Mouse (Mus musculus) neural tube, embryonic 12.5 days (tissue): ENCODE results near the gene Akirin2. TPM values are rescaled to one million over a fixed set of nuclear protein-coding genes. Genes with fewer than 3 reads are reported as not detected.
A peak's percentile ranks its signal among the peaks of the same experiment; 100 is the strongest.

Experiments used
- ATAC-seq: fragments of 200-750 bp; cut with Nextera tagmentation; 2 replicates; pipeline ENCODE4 v1.8.0; 2017; ENCODE audit warnings: low read depth, mild to moderate bottlenecking, moderate TSS enrichment, moderate library complexity; ENCODE audit not compliant: low FRiP score
- H3K27ac ChIP-seq: fragments of 300-500 bp; sonication (generic); 2 replicates; pipeline ENCODE4 v1.5.1; 2016
- H3K27me3 ChIP-seq: fragments of 300-500 bp; sonication (generic); replicated peaks from 2 replicates; pipeline ENCODE4 v1.6.1; 2016; ENCODE audit warnings: mild to moderate bottlenecking
- H3K36me3 ChIP-seq: fragments of 300-500 bp; sonication (generic); 2 replicates; pipeline ENCODE4 v1.6.1; 2016; ENCODE audit warnings: mild to moderate bottlenecking
- H3K4me1 ChIP-seq: fragments of 300-500 bp; sonication (generic); 2 replicates; pipeline ENCODE4 v1.6.1; 2016
- H3K4me2 ChIP-seq: fragments of 300-500 bp; sonication (generic); replicated peaks from 2 replicates; pipeline ENCODE4 v1.6.1; 2016; ENCODE audit warnings: mild to moderate bottlenecking
- H3K4me3 ChIP-seq: fragments of 300-500 bp; sonication (generic); 2 replicates; pipeline ENCODE4 v1.5.1; 2016
- H3K9ac ChIP-seq: fragments of 300-500 bp; sonication (generic); 2 replicates; pipeline ENCODE4 v1.6.1; 2016; ENCODE audit warnings: mild to moderate bottlenecking
- H3K9me3 ChIP-seq: fragments of 300-500 bp; sonication (generic); 2 replicates; pipeline ENCODE4 v1.6.1; 2016; ENCODE audit warnings: mild to moderate bottlenecking
- WGBS: fragments of 180-500 bp; shearing (Covaris S2); methylation state at CpG from one replicate; pipeline ENCODE4 v1.1.7; 2016; 5-methylcytosine and 5-hydroxymethylcytosine counted together
- polyA plus RNA-seq: library from polyadenylated mRNA; unstranded; fragments of >200 nt; fragmentation: Nextera tagmentation; extraction: Ambion mirVana; gene quantifications from 2 replicates; pipeline ENCODE4 v1.2.1, GENCODE M21; 2016

Gene Akirin2
- polyA plus RNA-seq = 150 and 151 TPM in 2 replicates

- H3K4me2 ChIP-seq = peak within 1 kb of the TSS; percentile 75
Measured at GRCm38 (mm10) chr4:34550748-34551097, at the start of gene Akirin2. Gene Akirin2, plus strand, starts transcription at chr4:34550937.

GRCm38 (mm10) chr4:34510305-34510704 lies 40.4 kb upstream of the Akirin2 start:
- no peak for ATAC-seq
- H3K4me1 ChIP-seq = no peaks in the 10 kb centered on the region
- 89% methylated on average over 3 of the region's 3 CpGs for WGBS

More at GRCm38 (mm10) chr4:34550748-34551097, at the start of gene Akirin2:
- H3K36me3 ChIP-seq = 0 out of 2 replicates have a peak, but pooled peaks cover 4% of the 10 kb centered on the region
- peak within 1 kb of the TSS; percentile 93 for H3K27ac ChIP-seq
- H3K9ac ChIP-seq = peak within 1 kb of the TSS; percentile 99
- under 1% methylated on average over 53 of the region's 53 CpGs for WGBS
- peak within 1 kb of the TSS; percentile 99 for H3K4me3 ChIP-seq
- H3K27me3 ChIP-seq = no peaks in the 10 kb centered on the region
- no peaks in the 10 kb centered on the region for H3K9me3 ChIP-seq
- peaks cover 16% of the 10 kb centered on the region for H3K4me1 ChIP-seq
- peak; percentile 69 for ATAC-seq

GRCm38 (mm10) chr4:34522846-34523245 lies 27.9 kb upstream of the Akirin2 start:
- 84% methylated on average over 3 of the region's 3 CpGs for WGBS
- Histone ChIP-seq H3K4me1 (no peaks in the 10 kb centered on the region), H3K4me2 (no peak overlapping the region), H3K27me3 (no peaks in the 10 kb centered on the region), H3K9ac (no peak overlapping the region), H3K27ac (no peak overlapping the region), H3K36me3 (no peaks in the 10 kb centered on the region), H3K9me3 (no peaks in the 10 kb centered on the region), H3K4me3 (no peak overlapping the region)
- ATAC-seq = no peak

More at GRCm38 (mm10) chr4:34510305-34510704, 40.4 kb upstream of the Akirin2 start:
- Histone ChIP-seq H3K4me2 (no peak overlapping the region), H3K36me3 (no peaks in the 10 kb centered on the region), H3K4me3 (no peak overlapping the region), H3K27me3 (no peaks in the 10 kb centered on the region), H3K9me3 (no peaks in the 10 kb centered on the region), H3K9ac (no peak overlapping the region), H3K27ac (no peak overlapping the region)

- H3K36me3 ChIP-seq = no peaks in the 10 kb centered on the region
- WGBS = 89% methylated on average over 4 of the region's 4 CpGs
- no peak for ATAC-seq
- H3K27me3 ChIP-seq = no peaks in the 10 kb centered on the region
- no peaks in the 10 kb centered on the region for H3K9me3 ChIP-seq
- no peaks in the 10 kb centered on the region for H3K4me1 ChIP-seq
- no peak overlapping the region for H3K27ac ChIP-seq
- H3K4me2 ChIP-seq = no peak overlapping the region
- H3K9ac ChIP-seq = no peak overlapping the region
- no peak overlapping the region for H3K4me3 ChIP-seq
Measured at GRCm38 (mm10) chr4:34523586-34523985, 27.2 kb upstream of the Akirin2 start.

GRCm38 (mm10) chr4:34526771-34527170 lies 24.0 kb upstream of the Akirin2 start:
- Histone ChIP-seq H3K27ac (no peak overlapping the region), H3K36me3 (no peaks in the 10 kb centered on the region), H3K4me1 (no peaks in the 10 kb centered on the region), H3K27me3 (no peaks in the 10 kb centered on the region), H3K9me3 (no peaks in the 10 kb centered on the region), H3K9ac (no peak overlapping the region), H3K4me3 (no peak overlapping the region), H3K4me2 (no peak overlapping the region)
- ATAC-seq = no peak
- WGBS = 87% methylated on average over 3 of the region's 3 CpGs

GRCm38 (mm10) chr4:34528430-34529100 lies 22.2 kb upstream of the Akirin2 start:
- Histone ChIP-seq H3K9me3 (no peaks in the 10 kb centered on the region), H3K36me3 (no peaks in the 10 kb centered on the region), H3K27me3 (no peaks in the 10 kb centered on the region), H3K4me1 (no peaks in the 10 kb centered on the region), H3K27ac (no peak overlapping the region), H3K9ac (no peak overlapping the region), H3K4me2 (no peak overlapping the region), H3K4me3 (no peak overlapping the region)
- no peak for ATAC-seq
- WGBS = 92% methylated on average over 1 of the region's 1 CpGs

- H3K9ac ChIP-seq = no peak overlapping the region
- H3K27me3 ChIP-seq = no peaks in the 10 kb centered on the region
- no peaks in the 10 kb centered on the region for H3K4me1 ChIP-seq
- H3K36me3 ChIP-seq = no peaks in the 10 kb centered on the region
- WGBS = 62% methylated on average over 4 of the region's 4 CpGs
- ATAC-seq = no peak
- no peak overlapping the region for H3K4me2 ChIP-seq
- H3K27ac ChIP-seq = no peak overlapping the region
- no peaks in the 10 kb centered on the region for H3K9me3 ChIP-seq
- H3K4me3 ChIP-seq = no peak overlapping the region
Measured at GRCm38 (mm10) chr4:34529379-34529778, 21.4 kb upstream of the Akirin2 start.

- H3K27me3 ChIP-seq = no peaks in the 10 kb centered on the region
- 87% methylated on average over 6 of the region's 6 CpGs for WGBS
- no peaks in the 10 kb centered on the region for H3K36me3 ChIP-seq
- no peaks in the 10 kb centered on the region for H3K4me1 ChIP-seq
- H3K4me2 ChIP-seq = no peak overlapping the region
- no peaks in the 10 kb centered on the region for H3K9me3 ChIP-seq
- no peak overlapping the region for H3K4me3 ChIP-seq
- no peak for ATAC-seq
- H3K27ac ChIP-seq = no peak overlapping the region
- no peak overlapping the region for H3K9ac ChIP-seq
Measured at GRCm38 (mm10) chr4:34529941-34530340, 20.8 kb upstream of the Akirin2 start.

GRCm38 (mm10) chr4:34549981-34550747 lies 573 bp upstream of the Akirin2 start:
- Histone ChIP-seq H3K4me1 (peaks cover 11% of the 10 kb centered on the region), H3K27ac (peak overlapping the region; percentile 93), H3K27me3 (no peaks in the 10 kb centered on the region), H3K9ac (peak overlapping the region; percentile 99), H3K4me3 (peak overlapping the region; percentile 99), H3K9me3 (no peaks in the 10 kb centered on the region), H3K4me2 (peak overlapping the region; percentile 75), H3K36me3 (no peaks in the 10 kb centered on the region)
- 3% methylated on average over 38 of the region's 38 CpGs for WGBS
- peak; percentile 87 for ATAC-seq

GRCm38 (mm10) chr4:34551098-34551809 lies 517 bp downstream of the Akirin2 start:
- peak overlapping the region; percentile 99 for H3K4me3 ChIP-seq
- H3K36me3 ChIP-seq = 0 out of 2 replicates have a peak, but pooled peaks cover 4% of the 10 kb centered on the region
- H3K27ac ChIP-seq = peak overlapping the region; percentile 93
- H3K9me3 ChIP-seq = no peaks in the 10 kb centered on the region
- peak; percentile 80 for ATAC-seq
- under 1% methylated on average over 50 of the region's 50 CpGs for WGBS
- peak overlapping the region; percentile 75 for H3K4me2 ChIP-seq
- H3K27me3 ChIP-seq = no peaks in the 10 kb centered on the region
- H3K9ac ChIP-seq = peak overlapping the region; percentile 99
- peaks cover 18% of the 10 kb centered on the region for H3K4me1 ChIP-seq

GRCm38 (mm10) chr4:34551966-34552365 lies 1.2 kb downstream of the Akirin2 start:
- H3K27ac ChIP-seq = no peak overlapping the region
- 21% methylated on average over 3 of the region's 3 CpGs for WGBS

GRCm38 (mm10) chr4:34554596-34554995 lies 3.9 kb downstream of the Akirin2 start:
- H3K4me3 ChIP-seq = no peak overlapping the region
- WGBS = 44% methylated on average over 1 of the region's 1 CpGs
- peaks cover 24% of the 10 kb centered on the region for H3K4me1 ChIP-seq
- H3K27me3 ChIP-seq = no peaks in the 10 kb centered on the region
- H3K4me2 ChIP-seq = no peak overlapping the region; the same call in 1 of the 2 replicates
- H3K27ac ChIP-seq = no peak overlapping the region
- H3K9ac ChIP-seq = no peak overlapping the region
- H3K9me3 ChIP-seq = no peaks in the 10 kb centered on the region
- ATAC-seq = no peak
- 0 out of 2 replicates have a peak, but pooled peaks cover 4% of the 10 kb centered on the region for H3K36me3 ChIP-seq

More at GRCm38 (mm10) chr4:34551966-34552365, 1.2 kb downstream of the Akirin2 start:
- H3K9ac ChIP-seq = peak overlapping the region; percentile 99; the same call in 1 of the 2 replicates
- no peaks in the 10 kb centered on the region for H3K27me3 ChIP-seq
- peak overlapping the region; percentile 75 for H3K4me2 ChIP-seq
- H3K36me3 ChIP-seq = 0 out of 2 replicates have a peak, but pooled peaks cover 4% of the 10 kb centered on the region
- H3K4me1 ChIP-seq = peaks cover 24% of the 10 kb centered on the region
- ATAC-seq = no peak
- peak overlapping the region; percentile 99 for H3K4me3 ChIP-seq
- no peaks in the 10 kb centered on the region for H3K9me3 ChIP-seq
